Mouse (Mus musculus) MEL (cell line): Measurements from ENCODE around the gene Hlcs. TPM values are rescaled to one million over a fixed set of nuclear protein-coding genes. Genes with fewer than 3 reads are reported as not detected.

ENCODE experiments used
- DNase-seq: peaks from one replicate; pipeline ENCODE4 v3.0.0; 2011; ENCODE audit warnings: low read depth, low spot score
- H3K27ac ChIP-seq: 2 replicates; pipeline ENCODE4 v1.5.1; 2012; ENCODE audit warnings: low read depth, mild to moderate bottlenecking, control low read depth, low read length, moderate library complexity; ENCODE audit not compliant: control insufficient read depth
- H3K27me3 ChIP-seq, 2 experiments: fragments of 150-350 bp in 1 of 2; sonication (generic) in 1 of 2; 2 replicates each; pipeline ENCODE4 v1.6.1; 2012; ENCODE audit warnings: low read length in 2 of 2, mild to moderate bottlenecking in 2 of 2, improper control_type of control experiment in 1 of 2, moderate library complexity in 1 of 2; ENCODE audit not compliant: insufficient read depth in 2 of 2, control insufficient read depth in 1 of 2
- H3K36me3 ChIP-seq, 2 experiments: 2 replicates each; pipeline ENCODE4 v1.6.1; 2012 to 2014; ENCODE audit warnings: low read length in 2 of 2, improper control_type of control experiment in 1 of 2, inconsistent platforms in 1 of 2, mild to moderate bottlenecking in 1 of 2; ENCODE audit not compliant: insufficient read depth in 2 of 2, control insufficient read depth in 1 of 2
- H3K4me1 ChIP-seq, 2 experiments: fragments of 150-350 bp in 1 of 2; sonication (generic) in 1 of 2; 2 replicates each; pipeline ENCODE4 v1.6.1; 2012; ENCODE audit warnings: low read length in 2 of 2, improper control_type of control experiment in 1 of 2, mild to moderate bottlenecking in 1 of 2; ENCODE audit not compliant: insufficient read depth in 2 of 2, control insufficient read depth in 1 of 2
- H3K4me3 ChIP-seq, 2 experiments: fragments of 150-350 bp in 1 of 2; sonication (generic) in 1 of 2; 2 replicates each; pipeline ENCODE4 v1.5.1; 2012; ENCODE audit warnings: low read depth in 2 of 2, low read length in 2 of 2, mild to moderate bottlenecking in 2 of 2, moderate library complexity in 2 of 2, control low read depth in 1 of 2, improper control_type of control experiment in 1 of 2; ENCODE audit not compliant: control insufficient read depth in 1 of 2, insufficient read depth in 1 of 2
- H3K79me2 ChIP-seq: 2 replicates; pipeline ENCODE4 v1.6.1; 2012; ENCODE audit warnings: mild to moderate bottlenecking, low read length, moderate library complexity; ENCODE audit not compliant: control insufficient read depth, poor library complexity, insufficient read depth
- H3K9ac ChIP-seq: 2 replicates; pipeline ENCODE4 v1.6.1; 2012; ENCODE audit warnings: low read depth, mild to moderate bottlenecking, control low read depth, low read length, moderate library complexity; ENCODE audit not compliant: control insufficient read depth, poor library complexity, severe bottlenecking
- H3K9me3 ChIP-seq: fragments of 150-350 bp; sonication (generic); replicated peaks from 2 replicates; pipeline ENCODE4 v1.6.1; 2012; ENCODE audit warnings: mild to moderate bottlenecking, low read length, improper control_type of control experiment, moderate library complexity; ENCODE audit not compliant: insufficient read depth
- BHLHE40 ChIP-seq: IDR thresholded peaks from 2 replicates; pipeline ENCODE4 v1.6.1; 2012; ENCODE audit warnings: low read depth, mild to moderate bottlenecking, inconsistent platforms, low read length, improper control_type of control experiment, borderline replicate concordance
- CHD1 ChIP-seq: IDR thresholded peaks from 2 replicates; pipeline ENCODE4 v1.6.1; 2012; ENCODE audit warnings: low read depth, mild to moderate bottlenecking, inconsistent platforms, low read length, improper control_type of control experiment
- CTCF ChIP-seq, 3 experiments: IDR thresholded peaks in 2 of 3; conservative IDR thresholded peaks in 1 of 3; 2 replicates each; pipeline ENCODE4 v1.5.1; 2011 to 2012; ENCODE audit warnings: low read length in 3 of 3, low read depth in 2 of 3, mild to moderate bottlenecking in 2 of 3, improper control_type of control experiment in 1 of 3, inconsistent platforms in 1 of 3, mixed read lengths in 1 of 3, moderate library complexity in 1 of 3; ENCODE audit not compliant: control insufficient read depth in 1 of 3, insufficient read depth in 1 of 3, poor library complexity in 1 of 3, severe bottlenecking in 1 of 3
- E2F4 ChIP-seq: IDR thresholded peaks from 2 replicates; pipeline ENCODE4 v1.6.1; 2011; ENCODE audit warnings: low read depth, low read length, improper control_type of control experiment, borderline replicate concordance
- ELF1 ChIP-seq: IDR thresholded peaks from 2 replicates; pipeline ENCODE4 v1.6.1; 2014; ENCODE audit warnings: low read depth, mild to moderate bottlenecking, inconsistent platforms, low read length, improper control_type of control experiment, moderate library complexity
- EP300 ChIP-seq, 2 experiments: IDR thresholded peaks; 2 replicates each; pipeline ENCODE4 v1.6.1; 2011; ENCODE audit warnings: improper control_type of control experiment in 2 of 2, low read length in 2 of 2, low read depth in 1 of 2, mild to moderate bottlenecking in 1 of 2
- ETS1 ChIP-seq: IDR thresholded peaks from 2 replicates; pipeline ENCODE4 v1.6.1; 2012; ENCODE audit warnings: low read depth, mild to moderate bottlenecking, inconsistent platforms, low read length, improper control_type of control experiment, moderate library complexity
- GABPA ChIP-seq: IDR thresholded peaks from 2 replicates; pipeline ENCODE4 v1.6.1; 2012; ENCODE audit warnings: low read depth, mild to moderate bottlenecking, inconsistent platforms, low read length, improper control_type of control experiment, moderate library complexity
- GATA1 ChIP-seq: IDR thresholded peaks from 2 replicates; pipeline ENCODE4 v1.6.1; 2011; ENCODE audit warnings: low read depth, low read length, improper control_type of control experiment
- HCFC1 ChIP-seq: IDR thresholded peaks from 2 replicates; pipeline ENCODE4 v1.6.1; 2012; ENCODE audit warnings: low read depth, mild to moderate bottlenecking, inconsistent platforms, low read length, improper control_type of control experiment, moderate library complexity
- KAT2A ChIP-seq: conservative IDR thresholded peaks from 2 replicates; pipeline ENCODE4 v1.6.1; 2012; ENCODE audit warnings: low read depth, low read length, improper control_type of control experiment, inconsistent platforms
- MAX ChIP-seq: IDR thresholded peaks from 2 replicates; pipeline ENCODE4 v1.6.1; 2011; ENCODE audit warnings: low read length, improper control_type of control experiment
- MEF2A ChIP-seq: IDR thresholded peaks from 2 replicates; pipeline ENCODE4 v1.6.1; 2014; ENCODE audit warnings: low read depth, mild to moderate bottlenecking, inconsistent platforms, low read length, improper control_type of control experiment; ENCODE audit not compliant: poor library complexity, insufficient replicate concordance, severe bottlenecking; ENCODE audit errors: extremely low read depth
- MXI1 ChIP-seq: IDR thresholded peaks from 2 replicates; pipeline ENCODE4 v1.6.1; 2011; ENCODE audit warnings: mild to moderate bottlenecking, low read depth, low read length, improper control_type of control experiment
- MYB ChIP-seq: IDR thresholded peaks from 2 replicates; pipeline ENCODE4 v1.6.1; 2011; ENCODE audit warnings: mild to moderate bottlenecking, low read depth, low read length, improper control_type of control experiment
- NRF1 ChIP-seq: IDR thresholded peaks from 2 replicates; pipeline ENCODE4 v1.6.1; 2014; ENCODE audit warnings: low read depth, mild to moderate bottlenecking, inconsistent platforms, low read length, improper control_type of control experiment, moderate library complexity; ENCODE audit not compliant: poor library complexity, insufficient read depth, severe bottlenecking
- POLR2AphosphoS2 ChIP-seq: IDR thresholded peaks from 2 replicates; pipeline ENCODE4 v1.6.1; 2011; ENCODE audit warnings: low read length, improper control_type of control experiment
- POLR2AphosphoS5 ChIP-seq: IDR thresholded peaks from 2 replicates; pipeline ENCODE4 v1.6.1; 2012; ENCODE audit warnings: low read depth, borderline replicate concordance, mild to moderate bottlenecking, inconsistent platforms, low read length, moderate library complexity, mixed read lengths
- RAD21 ChIP-seq: IDR thresholded peaks from 2 replicates; pipeline ENCODE4 v1.6.1; 2011; ENCODE audit warnings: mild to moderate bottlenecking, low read depth, low read length, improper control_type of control experiment
- SMC3 ChIP-seq: IDR thresholded peaks from 2 replicates; pipeline ENCODE4 v1.6.1; 2011; ENCODE audit warnings: low read depth, low read length, improper control_type of control experiment
- TAL1 ChIP-seq: IDR thresholded peaks from 2 replicates; pipeline ENCODE4 v1.6.1; 2012; ENCODE audit warnings: mild to moderate bottlenecking, inconsistent platforms, low read length, moderate library complexity, mixed read lengths
- TCF12 ChIP-seq: IDR thresholded peaks from 2 replicates; pipeline ENCODE4 v1.6.1; 2014; ENCODE audit warnings: low read depth, mild to moderate bottlenecking, inconsistent platforms, low read length, improper control_type of control experiment, moderate library complexity
- USF1 ChIP-seq: IDR thresholded peaks from 2 replicates; pipeline ENCODE4 v1.6.1; 2014; ENCODE audit warnings: low read depth, mild to moderate bottlenecking, inconsistent platforms, low read length, improper control_type of control experiment, moderate library complexity
- ZKSCAN1 ChIP-seq: IDR thresholded peaks from 2 replicates; pipeline ENCODE4 v1.6.1; 2012; ENCODE audit warnings: low read depth, mild to moderate bottlenecking, inconsistent platforms, low read length, improper control_type of control experiment, moderate library complexity
- ZMIZ1 ChIP-seq: IDR thresholded peaks from 2 replicates; pipeline ENCODE4 v1.6.1; 2012; ENCODE audit warnings: low read depth, mild to moderate bottlenecking, inconsistent platforms, low read length, improper control_type of control experiment, moderate library complexity
- ZNF384 ChIP-seq: IDR thresholded peaks from 2 replicates; pipeline ENCODE4 v1.6.1; 2012; ENCODE audit warnings: low read depth, mild to moderate bottlenecking, inconsistent platforms, low read length, improper control_type of control experiment
- polyA plus RNA-seq, 2 experiments: library from polyadenylated mRNA; stranded (reverse) in 1 of 2; unstranded in 1 of 2; fragments of >175 nt in 1 of 2; fragments of >200 nt in 1 of 2; gene quantifications; 2 replicates each; pipeline versions ENCODE4 v1.2.1 to v1.2.4; 2012; ENCODE audit warnings: low replicate concordance in 2 of 2, low read depth in 1 of 2; ENCODE audit not compliant: insufficient read length in 2 of 2, insufficient read depth in 1 of 2, missing spikeins in 1 of 2
- total RNA-seq: library from RNA; depleted of rRNA; stranded (reverse); fragments of 300-350 nt; gene quantifications from 2 replicates; pipeline ENCODE4 v1.2.3, GENCODE M21; 2012

The Hlcs gene
- total and polyA plus RNA-seq, 3 experiments, result 3.3 to 6.4 TPM; not detected in 1

DNA sequence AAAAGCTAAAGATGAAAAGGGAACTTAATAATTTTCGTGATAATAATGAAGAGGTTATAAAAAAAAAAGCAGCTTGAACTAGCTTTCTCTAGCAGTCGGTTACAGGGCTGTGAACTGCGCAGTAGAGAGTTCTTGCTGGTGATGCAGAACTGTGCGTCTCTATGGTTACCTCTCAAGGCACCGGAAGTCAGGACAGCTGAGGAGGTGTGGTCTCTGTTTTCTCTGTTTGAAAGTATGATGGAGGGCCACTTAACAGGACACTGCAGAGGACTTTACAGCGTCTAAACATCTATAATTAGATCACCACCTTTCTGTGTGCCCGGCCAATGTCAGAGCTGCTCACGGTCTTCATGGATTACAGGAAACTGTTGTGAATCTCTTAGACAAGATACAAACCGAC is 41.1 kb upstream of the Hlcs start:
- no peak overlapping the region for H3K4me3 ChIP-seq
- H3K27me3 ChIP-seq, result peaks cover 0 to 2% of the 10 kb centered on the region in 2 experiments; a peak in 1 of 4 replicates
- TF ChIP-seq ELF1 (no peak), EP300 (IDR thresholded peaks at IDR 0.05; ENCODE audit: low read depth in 1 of 2, low read length in 2 of 2) (no peak), ETS1 (no peak), E2F4 (no peak), TCF12 (no peak), NRF1 (no peak), MYB (no peak), ZNF384 (no peak), ZKSCAN1 (no peak), RAD21 (no peak), CHD1 (no peak), KAT2A (no peak), HCFC1 (no peak), POLR2AphosphoS5 (no peak)
- peaks cover 0 to 12% of the 10 kb centered on the region in 2 experiments; a peak in 2 of 4 replicates for H3K4me1 ChIP-seq
- H3K9ac ChIP-seq, result no peak overlapping the region
- no peaks in the 10 kb centered on the region for H3K79me2 ChIP-seq
- H3K9me3 ChIP-seq, result no peaks in the 10 kb centered on the region
- peak; percentile 62 for DNase-seq
- no peak overlapping the region for H3K27ac ChIP-seq
- H3K36me3 ChIP-seq, result peaks cover 0 to 6% of the 10 kb centered on the region in 2 experiments; a peak in 2 of 4 replicates

DNA sequence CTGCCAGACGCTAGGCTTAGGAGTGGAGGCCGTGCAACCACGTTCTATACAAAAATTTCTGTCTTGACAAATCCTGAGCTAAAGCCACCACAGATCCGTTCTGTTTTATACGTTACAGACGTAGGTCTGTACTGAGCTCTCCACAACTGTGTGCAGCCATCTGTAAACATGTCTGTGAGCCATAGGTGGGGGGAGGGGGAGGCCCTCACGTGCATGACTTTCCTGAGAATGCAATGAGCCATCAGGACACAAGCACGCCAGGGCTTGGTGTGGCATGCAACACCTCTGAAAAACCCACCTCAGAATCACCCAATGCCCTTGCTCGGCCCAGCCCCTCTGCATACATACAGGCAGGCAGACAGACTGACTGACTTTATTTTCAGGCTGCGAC is 36.9 kb upstream of the Hlcs start:
- no peak for TF ChIP-seq GATA1
- no peak for TF ChIP-seq ZMIZ1
- no peak for TF ChIP-seq BHLHE40
- no peak for TF ChIP-seq GABPA
- no peak for TF ChIP-seq MAX
- no peak for TF ChIP-seq TCF12
- TF ChIP-seq ZNF384, result no peak
- no peak for TF ChIP-seq MXI1
- no peak for TF ChIP-seq E2F4
- no peak for TF ChIP-seq CTCF (IDR thresholded peaks at IDR 0.05 in 2 of 3, conservative IDR thresholded peaks at IDR 0.05 in 1 of 3; ENCODE audit: control insufficient read depth in 1 of 3, insufficient read depth in 1 of 3, low read depth in 2 of 3, low read length in 3 of 3, poor library complexity in 1 of 3, severe bottlenecking in 1 of 3)
- TF ChIP-seq TAL1, result no peak
- TF ChIP-seq USF1, result no peak
- no peak for TF ChIP-seq POLR2AphosphoS2
- TF ChIP-seq SMC3, result no peak
- TF ChIP-seq MEF2A, result no peak
- no peak for TF ChIP-seq ETS1
- no peak for DNase-seq
- Histone ChIP-seq H3K4me1 (0 out of 4 replicates have a peak, but pooled peaks cover 0 to 3% of the 10 kb centered on the region in 2 experiments), H3K27me3 (peaks cover 0 to 5% of the 10 kb centered on the region in 2 experiments; a peak in 2 of 4 replicates), H3K27ac (no peak overlapping the region), H3K79me2 (no peaks in the 10 kb centered on the region), H3K4me3 (no peak overlapping the region), H3K9ac (no peak overlapping the region), H3K9me3 (no peaks in the 10 kb centered on the region), H3K36me3 (no peaks in the 10 kb centered on the region; a peak in 1 of 4 replicates)
